Mouse (Mus musculus): Measurements from ENCODE around the gene Pygm. TPM values are rescaled to one million over a fixed set of nuclear protein-coding genes. Genes with fewer than 3 reads are reported as not detected.

Pygm gene
- 8.7 and 14.1 TPM in 2 replicates for total RNA-seq (2017)

DNA sequence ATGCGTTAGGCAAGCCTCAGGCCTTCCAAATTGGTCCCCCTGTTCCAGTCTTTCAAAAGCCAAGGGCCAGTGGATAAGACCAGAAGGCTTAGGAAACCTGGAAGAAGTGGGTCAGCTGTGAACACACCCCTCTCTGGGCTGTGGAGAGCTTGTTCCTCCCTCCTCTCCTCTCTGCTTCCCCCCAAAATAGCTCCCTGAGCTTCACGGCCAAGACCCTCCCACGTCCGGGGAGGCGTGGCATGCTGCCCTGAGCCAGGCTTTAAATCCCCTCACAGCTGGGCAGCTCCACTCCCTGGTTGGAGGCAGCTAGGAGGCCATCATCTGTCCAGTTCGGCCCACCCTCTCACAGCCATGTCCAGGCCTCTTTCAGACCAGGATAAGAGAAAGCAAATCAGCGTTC is at the start of gene Pygm:
Gene Pygm, plus strand, starts transcription at position 272 of the 400 bp plus-strand sequence.
- no peak for ATAC-seq (ENCODE audit: extremely low read depth, insufficient number of reproducible peaks, low FRiP score, poor library complexity, severe bottlenecking)

- ATAC-seq (ENCODE audit: extremely low read depth, insufficient number of reproducible peaks, low FRiP score, poor library complexity, severe bottlenecking): peak; percentile 87
Observed at GRCm38 (mm10) chr19:6334673-6335457, 49.3 kb upstream of the Pygm start, which contains the start of gene Men1. Gene Men1, plus strand, starts transcription at chr19:6334979.

- ATAC-seq (ENCODE audit: extremely low read depth, insufficient number of reproducible peaks, low FRiP score, poor library complexity, severe bottlenecking): no peak
Observed at GRCm38 (mm10) chr19:6335458-6335827, 48.8 kb upstream of the Pygm start.

- ATAC-seq (ENCODE audit: extremely low read depth, insufficient number of reproducible peaks, low FRiP score, poor library complexity, severe bottlenecking): no peak
Observed at GRCm38 (mm10) chr19:6336920-6337319, 47.3 kb upstream of the Pygm start.

DNA sequence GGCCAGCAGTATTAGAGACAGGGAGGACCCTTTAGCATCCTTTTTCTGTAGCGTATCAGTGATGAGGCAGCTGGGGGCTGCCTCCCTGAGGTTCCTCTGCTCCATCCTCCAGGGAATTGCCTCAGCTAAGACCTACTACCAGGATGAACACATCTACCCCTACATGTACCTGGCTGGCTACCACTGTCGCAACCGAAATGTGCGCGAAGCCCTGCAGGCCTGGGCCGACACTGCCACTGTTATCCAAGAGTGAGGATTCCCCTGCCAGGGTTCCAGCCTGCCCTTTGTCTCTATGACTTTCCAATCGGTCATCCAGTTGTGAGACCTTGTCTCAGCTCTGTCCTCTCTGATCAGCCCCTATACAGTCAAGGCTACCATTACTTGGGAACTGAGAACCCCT is 46.0 kb upstream of the Pygm start:
- ATAC-seq (ENCODE audit: extremely low read depth, insufficient number of reproducible peaks, low FRiP score, poor library complexity, severe bottlenecking): no peak

- no peak for ATAC-seq (ENCODE audit: extremely low read depth, insufficient number of reproducible peaks, low FRiP score, poor library complexity, severe bottlenecking)
Observed at GRCm38 (mm10) chr19:6338716-6339115, 45.5 kb upstream of the Pygm start.

DNA sequence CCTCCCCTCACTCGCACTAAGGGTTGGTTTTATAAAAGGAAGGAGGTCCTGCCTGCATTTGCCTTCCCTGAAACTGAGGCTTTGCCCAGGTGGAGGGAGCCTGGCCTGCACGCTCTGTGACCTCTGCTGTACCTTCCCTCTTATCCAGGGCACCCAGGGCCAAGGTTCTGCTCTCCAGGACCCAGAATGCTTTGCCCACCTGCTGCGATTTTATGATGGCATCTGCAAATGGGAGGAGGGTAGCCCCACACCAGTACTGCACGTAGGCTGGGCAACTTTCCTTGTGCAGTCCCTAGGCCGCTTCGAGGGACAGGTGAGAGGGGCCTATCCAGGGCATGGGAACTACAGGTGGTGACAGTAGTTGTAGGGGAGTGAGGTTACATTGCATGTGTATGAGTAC is 45.0 kb upstream of the Pygm start:
- ATAC-seq (ENCODE audit: extremely low read depth, insufficient number of reproducible peaks, low FRiP score, poor library complexity, severe bottlenecking): no peak

GRCm38 (mm10) chr19:6339890-6340504 is 44.2 kb upstream of the Pygm start:
- ATAC-seq (ENCODE audit: extremely low read depth, insufficient number of reproducible peaks, low FRiP score, poor library complexity, severe bottlenecking): peak; percentile 73

GRCm38 (mm10) chr19:6340524-6341452 is 43.4 kb upstream of the Pygm start, which contains the start of gene Map4k2:
Gene Map4k2, plus strand, starts transcription at chr19:6341135.
- ATAC-seq (ENCODE audit: extremely low read depth, insufficient number of reproducible peaks, low FRiP score, poor library complexity, severe bottlenecking): peak; percentile 57

DNA sequence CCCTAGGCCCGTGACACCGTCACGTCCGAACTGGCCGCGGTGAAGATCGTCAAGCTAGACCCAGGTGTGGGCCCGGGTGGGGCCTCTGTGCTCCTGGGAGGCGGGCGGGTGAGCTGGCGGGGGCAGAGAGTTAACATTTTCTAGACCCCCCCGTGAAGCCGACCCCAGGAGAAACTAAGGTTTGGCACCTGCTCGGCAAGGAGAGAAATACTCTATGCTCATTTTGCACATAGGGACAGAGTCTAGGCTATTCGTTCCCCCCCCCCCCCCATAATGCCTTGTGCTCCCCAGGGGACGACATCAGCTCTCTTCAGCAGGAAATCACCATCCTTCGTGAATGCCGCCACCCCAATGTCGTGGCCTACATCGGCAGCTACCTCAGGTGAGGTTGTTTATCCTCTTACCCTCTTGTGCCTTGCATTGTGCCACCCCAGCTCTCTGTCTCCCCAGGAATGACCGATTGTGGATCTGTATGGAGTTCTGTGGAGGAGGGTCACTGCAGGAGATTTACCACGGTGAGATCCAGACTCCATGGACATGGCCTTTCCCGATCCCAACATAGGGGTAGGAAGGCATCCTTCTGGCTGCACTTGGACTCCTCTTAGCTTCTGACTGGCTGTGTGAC is 42.6 kb upstream of the Pygm start:
- ATAC-seq (ENCODE audit: extremely low read depth, insufficient number of reproducible peaks, low FRiP score, poor library complexity, severe bottlenecking): no peak

GRCm38 (mm10) chr19:6342276-6342933 is 41.8 kb upstream of the Pygm start:
- no peak for ATAC-seq (ENCODE audit: extremely low read depth, insufficient number of reproducible peaks, low FRiP score, poor library complexity, severe bottlenecking)

GRCm38 (mm10) chr19:6343066-6343925 is 40.9 kb upstream of the Pygm start:
- ATAC-seq (ENCODE audit: extremely low read depth, insufficient number of reproducible peaks, low FRiP score, poor library complexity, severe bottlenecking): no peak

GRCm38 (mm10) chr19:6343996-6344395 is 40.2 kb upstream of the Pygm start:
- ATAC-seq (ENCODE audit: extremely low read depth, insufficient number of reproducible peaks, low FRiP score, poor library complexity, severe bottlenecking): no peak

DNA sequence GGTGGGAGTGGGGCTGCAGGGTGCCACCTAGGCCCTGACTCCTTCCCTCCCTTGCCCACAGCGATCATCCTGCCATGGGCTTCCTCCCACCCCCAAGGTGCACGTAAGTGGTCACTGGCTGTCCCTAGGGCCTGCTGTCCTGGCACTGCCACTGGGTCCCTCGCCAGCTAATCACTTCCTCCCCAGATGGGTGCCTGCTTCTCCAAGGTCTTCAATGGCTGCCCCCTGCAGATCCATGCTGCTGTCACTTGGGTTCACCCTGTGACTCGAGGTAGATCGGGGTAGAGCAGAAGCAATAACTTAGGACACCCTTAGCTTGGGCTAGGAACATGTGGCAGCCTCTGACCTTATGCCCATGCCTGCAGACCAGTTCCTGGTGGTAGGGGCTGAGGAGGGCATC is 38.2 kb upstream of the Pygm start:
- ATAC-seq (ENCODE audit: extremely low read depth, insufficient number of reproducible peaks, low FRiP score, poor library complexity, severe bottlenecking): no peak

DNA sequence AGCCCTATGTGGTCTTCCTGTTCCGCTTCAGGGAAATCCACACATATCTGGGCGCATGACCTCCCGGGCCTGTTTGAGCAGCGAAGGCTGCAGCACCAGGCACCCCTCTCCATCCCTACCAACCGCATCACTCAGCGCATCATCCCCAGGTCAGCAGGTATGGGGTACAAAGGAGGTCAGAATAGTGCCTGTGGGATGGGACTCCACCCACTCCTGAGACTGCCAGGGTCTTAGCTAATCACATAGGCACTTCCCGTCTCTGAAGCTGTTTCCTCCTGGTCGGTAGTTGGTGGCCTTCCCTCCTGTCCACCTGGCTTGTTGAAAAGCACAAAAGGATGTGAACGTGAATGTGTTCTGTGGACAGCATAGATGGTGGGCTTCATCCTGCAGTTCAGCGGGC is 37.5 kb upstream of the Pygm start:
- ATAC-seq (ENCODE audit: extremely low read depth, insufficient number of reproducible peaks, low FRiP score, poor library complexity, severe bottlenecking): no peak; the same call in 1 of the 2 replicates

DNA sequence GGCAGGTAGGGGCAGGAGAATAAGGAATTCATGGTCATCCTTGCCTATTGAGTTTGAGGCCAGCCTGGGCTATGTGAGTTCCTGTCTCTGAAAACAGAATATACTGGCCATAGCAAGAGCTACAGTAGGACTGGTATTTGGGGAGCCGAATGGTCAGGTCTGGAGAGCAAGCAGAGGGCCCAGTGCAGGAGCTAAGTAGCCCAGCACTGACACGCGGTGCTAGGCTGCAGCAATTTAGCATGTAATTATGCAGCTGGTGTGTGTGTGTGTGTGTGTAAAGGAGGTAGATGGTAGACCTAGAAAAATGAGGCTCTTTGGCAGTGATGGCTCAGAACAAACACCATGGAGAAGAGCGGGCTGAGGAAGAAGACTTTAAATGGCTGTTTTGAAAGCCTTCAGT is 36.6 kb upstream of the Pygm start:
- no peak for ATAC-seq (ENCODE audit: extremely low read depth, insufficient number of reproducible peaks, low FRiP score, poor library complexity, severe bottlenecking)

GRCm38 (mm10) chr19:6348717-6349116 is 35.5 kb upstream of the Pygm start:
- ATAC-seq (ENCODE audit: extremely low read depth, insufficient number of reproducible peaks, low FRiP score, poor library complexity, severe bottlenecking): no peak
